Mouse (Mus musculus): Measurements from ENCODE around the gene Tmigd3.
A peak's percentile ranks its signal among the peaks of the same experiment; 100 is the strongest.

Gene Tmigd3

GRCm38 (mm10) chr3:105873451-105874445 lies 3.0 kb downstream of the Tmigd3 start:
- DNase-seq (ENCODE audit: low spot score in 2 of 2): no peak

- DNase-seq (ENCODE audit: low spot score in 2 of 2): no peak
Measured at GRCm38 (mm10) chr3:105876022-105876421, 5.3 kb downstream of the Tmigd3 start.

- DNase-seq (ENCODE audit: low spot score in 2 of 2): no peak
Measured at GRCm38 (mm10) chr3:105877252-105877803, 6.6 kb downstream of the Tmigd3 start.

- peak in 1 of 2 experiments; percentile 45 for DNase-seq (ENCODE audit: low spot score in 2 of 2)
Measured at GRCm38 (mm10) chr3:105877919-105878318, 7.2 kb downstream of the Tmigd3 start.

- no peak for DNase-seq (ENCODE audit: low spot score in 2 of 2)
Measured at GRCm38 (mm10) chr3:105878751-105879150, 8.0 kb downstream of the Tmigd3 start.

GRCm38 (mm10) chr3:105880419-105880818 lies 9.7 kb downstream of the Tmigd3 start:
- DNase-seq (ENCODE audit: low spot score in 2 of 2): no peak

- no peak for DNase-seq (ENCODE audit: low spot score in 2 of 2)
Measured at GRCm38 (mm10) chr3:105882105-105882504, 11.4 kb downstream of the Tmigd3 start.

GRCm38 (mm10) chr3:105883111-105883510 lies 12.4 kb downstream of the Tmigd3 start:
- DNase-seq (ENCODE audit: low spot score in 2 of 2): no peak

- no peak for DNase-seq (ENCODE audit: low spot score in 2 of 2)
Measured at GRCm38 (mm10) chr3:105888961-105889360, 18.3 kb downstream of the Tmigd3 start.

GRCm38 (mm10) chr3:105890220-105890619 lies 19.5 kb downstream of the Tmigd3 start:
- peak in 1 of 2 experiments; percentile 49 for DNase-seq (ENCODE audit: low spot score in 2 of 2)

GRCm38 (mm10) chr3:105891141-105891540 lies 20.4 kb downstream of the Tmigd3 start:
- DNase-seq (ENCODE audit: low spot score in 2 of 2): no peak

GRCm38 (mm10) chr3:105891760-105892571 lies 21.3 kb downstream of the Tmigd3 start:
- peak; percentile 79 to 89 for DNase-seq (ENCODE audit: low spot score in 2 of 2)

- DNase-seq (ENCODE audit: low spot score in 2 of 2): peak; percentile 34 to 58
Measured at GRCm38 (mm10) chr3:105892572-105893495, 22.1 kb downstream of the Tmigd3 start.

GRCm38 (mm10) chr3:105893941-105894391 lies 23.3 kb downstream of the Tmigd3 start:
- peak; percentile 86 to 89 for DNase-seq (ENCODE audit: low spot score in 2 of 2)

GRCm38 (mm10) chr3:105894601-105895592 lies 24.2 kb downstream of the Tmigd3 start:
- DNase-seq (ENCODE audit: low spot score in 2 of 2): peak; percentile 91 to 96

GRCm38 (mm10) chr3:105896811-105897210 lies 26.1 kb downstream of the Tmigd3 start:
- DNase-seq (ENCODE audit: low spot score in 2 of 2): no peak

GRCm38 (mm10) chr3:105898325-105898724 lies 27.6 kb downstream of the Tmigd3 start:
- DNase-seq (ENCODE audit: low spot score in 2 of 2): peak; percentile 64 to 65

GRCm38 (mm10) chr3:105898861-105899260 lies 28.2 kb downstream of the Tmigd3 start:
- DNase-seq (ENCODE audit: low spot score in 2 of 2): peak in 1 of 2 experiments; percentile 51

GRCm38 (mm10) chr3:105899394-105900147 lies 28.9 kb downstream of the Tmigd3 start:
- DNase-seq (ENCODE audit: low spot score in 2 of 2): peak; percentile 68 to 83

All from heart, adult 9 months (tissue).